Mouse (Mus musculus): ENCODE measurements around the gene Gpc5. TPM values are rescaled to one million over a fixed set of nuclear protein-coding genes. Genes with fewer than 3 reads are reported as not detected.

Gene Gpc5
- polyA plus RNA-seq, 1 experiment from 2014 or later = 0.75 TPM

- H3K27me3 ChIP-seq (ENCODE audit: control insufficient read depth, insufficient read depth, low read length) = no peaks in the 10 kb centered on the region
- 46% methylated on average over 4 of the region's 4 CpGs for WGBS
Observed at GRCm38 (mm10) chr14:115475234-115475633, 383.2 kb downstream of the Gpc5 start.

GRCm38 (mm10) chr14:115477360-115477759 lies 385.3 kb downstream of the Gpc5 start:
- no peaks in the 10 kb centered on the region for H3K36me3 ChIP-seq (ENCODE audit: control insufficient read depth, insufficient read depth, low read length)
- no peak overlapping the region for H3K4me2 ChIP-seq
- no peak overlapping the region for H3K27ac ChIP-seq (ENCODE audit: low read depth, low read length)
- H3K9ac ChIP-seq (ENCODE audit: low read length) = no peak overlapping the region
- H3K9me3 ChIP-seq (ENCODE audit: control insufficient read depth, low read length) = no peaks in the 10 kb centered on the region
- ATAC-seq (ENCODE audit: low FRiP score) = peak; percentile 53; the same call in 1 of the 2 replicates
- WGBS = 77% methylated on average over 14 of the region's 14 CpGs
- DNase-seq (ENCODE audit: low spot score, missing footprints) = no peak
- no peaks in the 10 kb centered on the region for H3K27me3 ChIP-seq (ENCODE audit: control insufficient read depth, insufficient read depth, low read length)
- H3K4me1 ChIP-seq (ENCODE audit: control insufficient read depth, insufficient read depth, low read length) = no peaks in the 10 kb centered on the region
- H3K4me3 ChIP-seq (ENCODE audit: low read depth, low read length) = no peak overlapping the region

More at GRCm38 (mm10) chr14:115475234-115475633, 383.2 kb downstream of the Gpc5 start:
- H3K4me3 ChIP-seq (ENCODE audit: low read depth, low read length) = no peak overlapping the region
- no peak overlapping the region for H3K4me2 ChIP-seq
- ATAC-seq (ENCODE audit: low FRiP score) (peak; percentile 71; the same call in 1 of the 2 replicates), DNase-seq (ENCODE audit: low spot score, missing footprints) (peak; percentile 94)
- no peak overlapping the region for H3K9ac ChIP-seq (ENCODE audit: low read length)
- H3K4me1 ChIP-seq (ENCODE audit: control insufficient read depth, insufficient read depth, low read length) = no peaks in the 10 kb centered on the region
- H3K27ac ChIP-seq (ENCODE audit: low read depth, low read length) = no peak overlapping the region
- H3K9me3 ChIP-seq (ENCODE audit: control insufficient read depth, low read length) = no peaks in the 10 kb centered on the region
- no peaks in the 10 kb centered on the region for H3K36me3 ChIP-seq (ENCODE audit: control insufficient read depth, insufficient read depth, low read length)

GRCm38 (mm10) chr14:115485090-115485489 lies 393.1 kb downstream of the Gpc5 start:
- no peaks in the 10 kb centered on the region for H3K36me3 ChIP-seq (ENCODE audit: control insufficient read depth, insufficient read depth, low read length)
- DNase-seq (ENCODE audit: low spot score, missing footprints) (no peak), ATAC-seq (ENCODE audit: low FRiP score) (peak; percentile 76; the same call in 1 of the 2 replicates)
- H3K4me2 ChIP-seq = no peak overlapping the region
- H3K4me1 ChIP-seq (ENCODE audit: control insufficient read depth, insufficient read depth, low read length) = no peaks in the 10 kb centered on the region
- no peaks in the 10 kb centered on the region for H3K27me3 ChIP-seq (ENCODE audit: control insufficient read depth, insufficient read depth, low read length)
- no peaks in the 10 kb centered on the region for H3K9me3 ChIP-seq (ENCODE audit: control insufficient read depth, low read length)
- no peak overlapping the region for H3K27ac ChIP-seq (ENCODE audit: low read depth, low read length)
- no peak overlapping the region for H3K4me3 ChIP-seq (ENCODE audit: low read depth, low read length)
- no peak overlapping the region for H3K9ac ChIP-seq (ENCODE audit: low read length)

GRCm38 (mm10) chr14:115500794-115501193 lies 408.8 kb downstream of the Gpc5 start:
- 35% methylated on average over 6 of the region's 6 CpGs for WGBS
- no peak overlapping the region for H3K27ac ChIP-seq (ENCODE audit: low read depth, low read length)
- peaks cover 2% of the 10 kb centered on the region; the same call in 1 of the 2 replicates for H3K4me1 ChIP-seq (ENCODE audit: control insufficient read depth, insufficient read depth, low read length)
- no peak overlapping the region for H3K4me3 ChIP-seq (ENCODE audit: low read depth, low read length)
- H3K4me2 ChIP-seq = no peak overlapping the region
- H3K27me3 ChIP-seq (ENCODE audit: control insufficient read depth, insufficient read depth, low read length) = no peaks in the 10 kb centered on the region
- H3K9me3 ChIP-seq (ENCODE audit: control insufficient read depth, low read length) = no peaks in the 10 kb centered on the region
- H3K9ac ChIP-seq (ENCODE audit: low read length) = no peak overlapping the region
- peak; percentile 81 for DNase-seq (ENCODE audit: low spot score, missing footprints)
- 0 out of 2 replicates have a peak, but pooled peaks have one; percentile 52 for ATAC-seq (ENCODE audit: low FRiP score)
- H3K36me3 ChIP-seq (ENCODE audit: control insufficient read depth, insufficient read depth, low read length) = no peaks in the 10 kb centered on the region

- peak; percentile 60 for DNase-seq (ENCODE audit: low spot score, missing footprints)
- WGBS = 79% methylated on average over 4 of the region's 4 CpGs
Observed at GRCm38 (mm10) chr14:115546516-115547282, 454.7 kb downstream of the Gpc5 start.

GRCm38 (mm10) chr14:115551996-115552395 lies 460.0 kb downstream of the Gpc5 start:
- ATAC-seq (ENCODE audit: low FRiP score) = no peak
- 65% methylated on average over 4 of the region's 4 CpGs for WGBS

More at GRCm38 (mm10) chr14:115546516-115547282, 454.7 kb downstream of the Gpc5 start:
- H3K9ac ChIP-seq (ENCODE audit: low read length) = no peak overlapping the region
- H3K4me2 ChIP-seq = no peak overlapping the region
- no peak overlapping the region for H3K4me3 ChIP-seq (ENCODE audit: low read depth, low read length)
- H3K27me3 ChIP-seq (ENCODE audit: control insufficient read depth, insufficient read depth, low read length) = no peaks in the 10 kb centered on the region
- no peaks in the 10 kb centered on the region for H3K36me3 ChIP-seq (ENCODE audit: control insufficient read depth, insufficient read depth, low read length)
- no peak for ATAC-seq (ENCODE audit: low FRiP score)
- H3K4me1 ChIP-seq (ENCODE audit: control insufficient read depth, insufficient read depth, low read length) = no peaks in the 10 kb centered on the region
- no peak overlapping the region for H3K27ac ChIP-seq (ENCODE audit: low read depth, low read length)
- H3K9me3 ChIP-seq (ENCODE audit: control insufficient read depth, low read length) = no peaks in the 10 kb centered on the region

GRCm38 (mm10) chr14:115580466-115581255 lies 488.6 kb downstream of the Gpc5 start:
- DNase-seq (ENCODE audit: low spot score, missing footprints) (no peak), ATAC-seq (ENCODE audit: low FRiP score) (no peak)
- 88% methylated on average over 3 of the region's 3 CpGs for WGBS
- H3K4me1 ChIP-seq (ENCODE audit: control insufficient read depth, insufficient read depth, low read length) = no peaks in the 10 kb centered on the region
- no peak overlapping the region for H3K9ac ChIP-seq (ENCODE audit: low read length)
- H3K27ac ChIP-seq (ENCODE audit: low read depth, low read length) = no peak overlapping the region
- H3K9me3 ChIP-seq (ENCODE audit: control insufficient read depth, low read length) = no peaks in the 10 kb centered on the region
- no peak overlapping the region for H3K4me2 ChIP-seq
- H3K36me3 ChIP-seq (ENCODE audit: control insufficient read depth, insufficient read depth, low read length) = no peaks in the 10 kb centered on the region
- no peak overlapping the region for H3K4me3 ChIP-seq (ENCODE audit: low read depth, low read length)
- H3K27me3 ChIP-seq (ENCODE audit: control insufficient read depth, insufficient read depth, low read length) = no peaks in the 10 kb centered on the region

More at GRCm38 (mm10) chr14:115551996-115552395, 460.0 kb downstream of the Gpc5 start:
- H3K4me3 ChIP-seq (ENCODE audit: low read depth, low read length) = no peak overlapping the region
- H3K9ac ChIP-seq (ENCODE audit: low read length) = no peak overlapping the region
- H3K36me3 ChIP-seq (ENCODE audit: control insufficient read depth, insufficient read depth, low read length) = no peaks in the 10 kb centered on the region
- H3K27ac ChIP-seq (ENCODE audit: low read depth, low read length) = no peak overlapping the region
- DNase-seq (ENCODE audit: low spot score, missing footprints) = no peak
- H3K4me2 ChIP-seq = no peak overlapping the region
- H3K9me3 ChIP-seq (ENCODE audit: control insufficient read depth, low read length) = no peaks in the 10 kb centered on the region
- no peaks in the 10 kb centered on the region for H3K4me1 ChIP-seq (ENCODE audit: control insufficient read depth, insufficient read depth, low read length)
- H3K27me3 ChIP-seq (ENCODE audit: control insufficient read depth, insufficient read depth, low read length) = no peaks in the 10 kb centered on the region

- whole genome bisulfite sequencing = 91% methylated on average over 2 of the region's 2 CpGs
- ATAC-seq (ENCODE audit: low FRiP score) (no peak), DNase-seq (ENCODE audit: low spot score, missing footprints) (no peak)
- Histone ChIP-seq H3K4me3 (ENCODE audit: low read depth, low read length) (no peak overlapping the region), H3K27me3 (ENCODE audit: control insufficient read depth, insufficient read depth, low read length) (no peaks in the 10 kb centered on the region), H3K4me1 (ENCODE audit: control insufficient read depth, insufficient read depth, low read length) (no peaks in the 10 kb centered on the region), H3K36me3 (ENCODE audit: control insufficient read depth, insufficient read depth, low read length) (no peaks in the 10 kb centered on the region), H3K4me2 (no peak overlapping the region), H3K9me3 (ENCODE audit: control insufficient read depth, low read length) (no peaks in the 10 kb centered on the region), H3K27ac (ENCODE audit: low read depth, low read length) (no peak overlapping the region), H3K9ac (ENCODE audit: low read length) (no peak overlapping the region)
Observed at GRCm38 (mm10) chr14:115581256-115581633, 489.2 kb downstream of the Gpc5 start.
